Mouse (Mus musculus) c-Kit-negative CD71-positive TER-119-positive erythroid progenitor cells, embryonic 14.5 days (primary cell): ENCODE measurements around the gene Cadm1.

ENCODE experiments used
- DNase-seq: peaks from one replicate; pipeline ENCODE4 v3.0.0-alpha.2; 2013; ENCODE audit warnings: low read depth, low spot score

The Cadm1 gene

DNA sequence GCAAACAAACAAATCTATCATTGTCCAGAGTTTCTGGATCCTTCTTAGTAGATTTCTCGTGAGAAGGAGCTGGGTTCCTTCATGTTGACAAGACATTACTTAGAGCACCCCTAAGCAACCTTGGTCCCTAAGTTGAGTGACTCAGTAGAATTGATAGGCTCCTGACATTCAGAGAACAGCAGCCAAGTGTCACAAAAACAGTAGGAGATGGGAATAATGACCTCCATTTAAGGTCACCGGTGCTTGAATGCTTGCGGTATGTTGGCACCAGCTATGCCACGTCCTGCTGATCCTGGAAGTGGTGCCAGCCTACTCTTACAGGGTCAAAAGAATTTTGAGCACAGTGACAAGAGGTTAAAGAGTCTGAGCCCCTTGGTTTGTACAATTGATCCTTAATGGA is 139.2 kb downstream of the Cadm1 start:
- DNase-seq: no peak

DNA sequence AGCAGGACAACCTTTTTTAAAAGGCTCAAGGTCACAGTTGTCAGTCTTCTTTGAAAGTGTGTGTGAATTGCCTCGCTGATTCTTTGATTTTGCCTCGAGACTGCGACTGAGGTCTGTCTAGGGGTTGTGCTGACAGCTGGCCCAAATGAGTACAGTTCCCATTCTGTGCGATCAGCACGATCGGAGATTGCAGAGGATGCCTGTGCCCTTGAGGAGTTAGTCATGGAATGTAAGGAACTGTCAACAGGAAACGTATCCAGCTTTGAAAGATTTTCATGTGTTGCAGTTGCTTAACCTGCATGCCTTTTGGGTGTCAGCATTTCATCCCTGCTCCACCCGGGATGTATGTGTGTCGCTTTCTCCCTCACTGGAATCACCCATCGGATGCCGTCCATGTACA is 141.6 kb downstream of the Cadm1 start:
- DNase-seq: no peak

DNA sequence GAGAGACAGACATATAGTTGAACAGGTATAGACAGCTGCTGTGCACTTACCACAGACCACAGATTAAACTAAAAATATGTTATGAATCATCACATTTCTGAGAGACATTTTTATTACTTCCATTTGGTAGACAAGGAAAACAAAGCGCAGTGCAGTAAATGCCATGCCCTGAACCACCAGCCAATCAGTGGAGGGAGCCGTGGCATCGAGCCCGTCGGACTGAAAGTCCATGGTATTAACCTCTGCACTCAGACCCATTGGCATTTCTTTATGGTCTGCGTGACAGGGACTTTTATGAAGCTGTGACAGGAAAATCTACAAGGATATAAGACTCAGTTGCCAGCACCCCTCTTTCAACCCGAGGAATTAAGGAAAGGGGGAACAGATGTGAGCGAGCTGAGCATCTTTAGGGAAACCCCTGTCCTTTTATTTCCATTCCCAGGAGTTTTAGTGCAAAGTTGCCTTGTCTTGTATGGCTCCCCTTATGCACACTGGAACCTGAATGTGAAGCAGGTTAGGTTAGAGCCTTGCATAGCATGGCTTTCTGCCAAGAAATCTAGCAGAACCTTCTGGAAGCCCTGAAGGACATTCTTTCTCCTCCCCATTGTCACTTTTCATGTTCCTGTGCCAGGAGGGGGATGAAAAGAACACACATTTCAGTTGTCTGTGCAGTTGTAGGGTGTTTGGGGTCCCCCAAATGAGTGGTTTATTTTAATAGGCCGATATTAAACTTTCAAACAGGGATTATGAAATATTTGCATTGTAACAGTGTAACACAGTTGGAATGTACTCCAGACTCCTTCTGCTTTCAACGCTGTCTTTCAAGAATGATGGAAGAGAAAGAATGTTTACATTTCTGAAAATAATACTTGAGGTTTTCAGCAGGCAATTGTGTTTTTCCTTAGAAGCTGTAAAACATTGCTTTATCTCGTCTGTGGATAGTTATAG is 145.1 kb downstream of the Cadm1 start:
- no peak for DNase-seq

DNA sequence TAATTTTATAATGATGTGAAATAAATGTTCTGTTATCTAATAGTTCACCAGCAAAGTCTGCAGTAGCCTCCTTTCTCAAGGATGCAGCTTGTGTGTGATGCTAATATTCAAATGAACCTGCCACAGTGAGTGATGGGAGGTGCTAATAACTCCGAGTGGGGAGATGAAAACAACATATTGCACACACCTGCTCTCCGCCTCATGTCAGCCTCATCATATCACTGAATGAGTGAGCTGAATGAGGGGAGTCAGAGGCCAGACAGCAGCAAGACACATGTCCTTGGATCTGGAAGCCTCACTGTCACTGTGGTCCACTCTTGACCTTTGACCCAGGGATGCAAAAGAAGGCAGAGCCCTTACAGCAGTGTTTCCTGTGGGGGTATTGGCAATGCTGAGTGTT is 156.9 kb downstream of the Cadm1 start:
- no peak for DNase-seq

DNA sequence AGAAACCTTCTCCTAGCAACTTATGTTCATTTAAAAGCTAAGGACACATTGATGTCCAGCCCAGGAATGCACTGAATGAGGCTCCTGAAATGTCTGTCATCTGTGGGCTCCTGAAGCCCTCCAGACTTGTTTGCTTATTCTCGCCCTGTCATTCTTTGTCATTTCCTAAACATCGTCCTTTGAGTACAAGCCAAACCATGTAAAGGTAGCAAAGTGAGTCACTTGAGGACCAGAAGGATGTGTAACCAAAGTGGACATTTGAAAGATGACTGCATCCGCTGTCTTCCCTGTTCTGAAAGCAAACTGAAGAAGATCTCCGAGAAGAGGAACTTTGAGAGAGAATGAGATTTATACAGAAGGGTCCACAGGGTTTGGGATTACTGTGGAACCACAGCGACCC is 157.6 kb downstream of the Cadm1 start:
- no peak for DNase-seq

DNA sequence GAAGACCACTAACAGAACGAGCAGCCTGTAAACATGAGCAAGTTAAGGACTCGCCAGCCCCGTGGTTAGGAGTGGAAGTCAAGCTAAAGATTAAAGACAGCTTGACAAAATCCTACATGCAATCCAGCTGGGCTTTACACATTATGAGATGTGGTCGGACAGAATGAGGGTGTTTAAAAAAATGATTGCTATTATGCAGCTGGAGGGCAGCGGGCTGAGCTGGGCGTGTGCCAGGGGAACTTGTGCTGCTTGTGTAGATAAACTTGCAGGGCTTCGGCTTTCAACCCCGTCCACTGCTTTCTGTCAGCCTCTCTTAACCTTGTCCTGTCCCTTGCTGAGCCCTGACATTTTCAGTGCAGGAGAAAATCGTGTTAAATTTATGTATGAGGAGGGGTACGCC is 158.3 kb downstream of the Cadm1 start:
- no peak for DNase-seq

DNA sequence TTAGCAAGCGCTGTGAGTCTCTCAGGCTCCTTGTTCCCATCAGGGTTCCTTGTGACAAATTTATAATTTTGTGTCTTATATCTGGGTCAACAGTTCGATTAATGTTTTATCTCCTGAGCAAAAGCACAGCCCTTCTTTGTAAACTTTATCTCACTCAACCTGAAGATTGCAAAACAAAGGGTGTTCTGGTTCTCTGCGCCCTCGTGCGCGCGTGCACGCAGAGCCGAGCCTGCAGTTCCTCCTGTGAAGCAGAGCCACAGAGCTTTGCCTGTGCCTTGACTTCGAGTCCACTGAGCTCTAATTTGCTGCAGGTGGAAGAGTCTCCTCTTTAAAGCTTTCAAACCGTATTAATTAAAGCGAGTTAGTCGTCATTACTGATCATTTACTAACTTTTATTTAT is 162.9 kb downstream of the Cadm1 start:
- DNase-seq: no peak

DNA sequence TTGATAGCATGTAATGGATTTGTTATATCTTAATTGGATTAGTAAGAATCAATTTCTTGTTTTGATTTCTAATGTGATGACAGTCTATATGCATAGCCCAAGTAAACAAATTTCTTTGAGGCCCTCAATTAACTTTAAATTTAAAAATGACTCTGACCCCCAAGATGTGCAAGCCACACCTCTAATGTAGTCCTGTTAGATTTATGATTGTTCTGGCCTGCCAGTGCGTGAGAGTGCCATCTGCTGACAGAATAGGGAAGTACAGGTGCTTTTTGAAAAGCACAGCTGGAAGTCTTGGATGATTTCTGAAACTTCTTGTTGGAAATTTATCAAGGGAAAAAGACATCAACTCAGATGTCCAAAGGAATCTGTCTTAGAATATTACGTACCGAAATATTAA is 169.1 kb downstream of the Cadm1 start:
- no peak for DNase-seq

DNA sequence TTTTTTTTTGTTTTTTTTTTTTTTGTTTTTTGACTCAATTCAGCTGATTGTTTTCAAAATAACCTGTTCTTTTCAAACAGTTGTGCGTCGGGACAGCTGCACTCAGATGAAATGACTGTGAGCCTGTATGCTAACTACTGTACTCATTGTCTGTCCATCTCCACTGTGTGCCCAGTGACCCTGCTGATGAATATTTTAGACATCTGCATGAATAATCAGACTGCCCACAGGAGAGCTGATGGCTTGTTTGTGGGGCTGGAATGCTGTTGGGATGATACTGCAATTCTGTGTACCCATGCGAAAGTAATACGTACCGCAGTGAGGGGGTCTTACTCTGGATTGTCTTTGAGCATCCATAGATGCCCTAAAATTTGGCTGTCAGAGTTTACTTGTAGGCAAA is 170.0 kb downstream of the Cadm1 start:
- DNase-seq: no peak

DNA sequence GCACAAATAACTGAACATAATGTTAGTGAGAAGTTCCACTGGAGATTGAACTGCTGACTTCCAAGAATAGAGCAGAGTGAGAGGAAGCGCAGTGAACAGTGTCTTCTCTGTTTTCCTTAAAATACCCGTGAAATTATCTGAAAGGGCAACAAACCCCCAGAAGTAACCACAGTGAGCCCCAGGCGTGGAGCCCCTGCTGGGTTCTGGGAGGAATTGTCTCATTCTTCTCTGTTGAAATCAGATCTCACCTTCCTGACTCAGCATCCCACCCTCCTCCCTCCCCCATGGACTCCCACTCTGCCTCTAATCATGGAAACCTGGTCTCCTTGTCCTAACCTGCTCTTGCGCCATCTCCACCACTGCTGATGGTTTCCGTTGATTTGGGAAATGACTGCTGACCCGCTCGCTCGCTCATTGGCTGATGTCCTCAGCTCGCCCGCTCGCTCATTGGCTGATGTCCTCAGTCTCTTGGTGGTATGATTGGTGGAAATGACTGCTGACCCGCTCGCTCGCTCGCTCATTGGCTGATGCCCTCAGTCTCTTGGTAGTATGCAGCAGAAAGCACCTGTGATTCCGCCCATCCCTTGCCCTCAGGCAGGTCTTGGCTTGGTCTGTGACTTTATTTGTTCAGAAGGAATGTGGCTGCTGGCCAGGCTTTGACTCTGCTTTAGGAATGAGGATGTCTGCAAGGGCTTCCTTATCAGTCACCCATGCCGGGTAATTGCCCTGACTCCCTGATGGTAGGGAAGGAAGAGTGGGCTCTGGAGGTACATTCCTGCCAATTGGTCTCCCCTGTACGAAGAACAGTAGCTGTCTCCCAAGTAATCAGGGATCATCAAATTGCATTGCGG is 173.3 kb downstream of the Cadm1 start:
- no peak for DNase-seq

DNA sequence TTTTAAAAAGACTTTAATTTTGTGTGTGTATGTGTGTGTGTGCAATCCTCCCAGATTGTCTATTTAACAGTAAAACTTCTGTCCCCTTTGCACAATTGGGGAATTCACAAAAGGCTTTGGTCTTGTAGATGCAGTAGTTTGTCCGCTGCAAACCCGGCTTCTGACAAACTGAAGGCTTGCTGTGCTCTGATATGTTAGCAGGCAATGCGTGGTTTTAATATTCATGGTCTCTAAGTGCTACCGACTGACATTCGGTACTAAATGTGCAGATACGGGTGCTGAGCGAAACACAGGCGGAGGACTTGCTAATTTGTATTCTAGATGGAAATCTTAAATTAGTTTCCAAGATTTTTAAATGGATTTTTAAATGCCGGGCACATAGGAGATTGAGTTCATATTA is 176.4 kb downstream of the Cadm1 start:
- DNase-seq: no peak

DNA sequence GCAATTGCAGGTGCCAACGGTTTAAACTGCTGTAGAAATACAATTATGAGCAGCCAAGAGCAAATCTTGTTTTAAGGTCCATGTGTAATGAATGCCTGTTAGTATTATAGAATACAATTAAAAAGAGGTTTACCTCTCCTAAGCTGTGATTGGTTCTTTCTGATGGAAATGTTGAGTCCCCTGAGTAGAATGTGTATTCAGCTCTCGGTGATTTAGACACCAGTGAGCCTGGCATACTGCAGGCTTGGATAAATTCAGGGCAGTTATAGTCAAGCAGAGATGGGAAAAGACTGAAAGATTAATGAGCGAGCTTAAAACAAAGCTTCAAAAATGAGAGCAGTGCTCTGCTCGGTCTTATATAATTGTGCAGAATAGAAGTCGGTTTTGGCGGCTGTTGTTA is 177.4 kb downstream of the Cadm1 start:
- no peak for DNase-seq

DNA sequence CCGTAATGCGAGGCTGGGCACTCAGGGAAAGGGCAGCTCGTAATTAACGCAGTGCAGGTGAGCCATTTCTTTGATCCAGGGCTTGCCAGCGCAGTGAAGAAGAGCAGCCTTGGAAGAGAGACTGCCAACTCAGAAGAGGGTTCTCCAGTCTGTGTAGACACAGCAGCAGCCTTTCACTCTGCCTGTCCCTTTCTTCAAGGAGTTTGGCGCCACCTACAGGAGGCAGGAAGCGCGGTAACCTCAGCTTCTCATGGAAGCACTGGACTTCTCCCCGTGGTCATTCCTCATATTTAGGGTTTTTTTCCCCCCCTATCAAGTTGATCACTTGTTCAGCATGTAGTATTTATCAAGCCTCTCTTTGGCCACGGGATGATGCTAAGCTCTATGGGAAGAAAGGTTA is 178.3 kb downstream of the Cadm1 start:
- no peak for DNase-seq

DNA sequence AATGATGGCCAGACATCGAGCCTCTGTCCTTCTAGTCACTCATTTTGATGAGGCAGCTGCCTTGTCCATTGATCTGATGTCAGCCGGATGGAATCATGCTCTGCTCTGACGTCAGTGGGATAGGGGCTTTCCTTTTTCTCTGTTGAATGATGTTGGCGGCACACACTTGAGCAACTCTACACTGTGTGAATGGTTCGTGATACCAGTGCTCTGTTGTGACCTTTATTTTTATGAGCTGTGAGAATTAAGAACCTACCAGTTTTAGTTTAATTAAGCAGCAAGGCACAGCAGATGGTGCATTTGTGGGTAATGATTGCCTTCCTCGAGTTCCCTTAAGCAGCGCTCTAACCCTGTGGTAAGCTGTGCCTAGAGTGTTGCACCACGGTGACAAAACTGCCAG is 181.0 kb downstream of the Cadm1 start:
- no peak for DNase-seq

DNA sequence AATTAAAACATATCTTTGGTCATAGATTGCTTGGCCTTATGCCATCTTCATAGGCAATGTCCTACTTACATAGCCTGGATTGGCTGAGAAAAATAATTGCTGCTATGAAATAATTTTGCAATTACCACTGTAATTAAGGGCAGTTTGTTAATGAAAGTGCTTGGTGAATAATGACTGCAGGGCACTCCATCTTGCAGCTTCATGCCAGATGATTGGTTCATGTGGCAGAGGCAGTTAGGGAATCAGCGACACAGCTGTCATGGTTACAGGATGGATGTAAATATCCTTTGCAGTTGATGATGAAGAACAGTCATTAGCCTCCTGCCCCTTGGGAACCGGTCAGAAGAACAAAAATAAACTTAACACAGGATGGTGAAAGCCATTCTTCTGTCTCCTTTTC is 184.6 kb downstream of the Cadm1 start:
- no peak for DNase-seq

DNA sequence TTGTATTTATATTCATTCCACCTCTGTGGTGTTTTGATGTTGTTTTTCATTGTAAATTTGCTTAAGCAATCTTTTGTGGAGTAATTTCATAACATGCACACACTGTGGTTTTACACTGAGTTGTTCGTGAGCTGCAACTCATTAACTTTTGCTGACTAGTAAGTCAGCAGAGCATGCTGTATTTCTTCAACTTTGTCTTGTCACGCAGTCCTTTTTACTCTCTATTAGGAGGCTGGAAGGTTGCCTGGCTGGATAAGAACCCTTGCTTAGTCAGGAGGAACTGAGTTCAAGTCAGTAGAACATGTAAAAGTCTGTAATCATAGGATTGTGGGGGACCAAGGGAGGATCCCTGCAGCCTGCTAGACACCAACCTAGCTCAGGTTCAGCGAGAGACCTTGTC is 185.4 kb downstream of the Cadm1 start:
- no peak for DNase-seq

DNA sequence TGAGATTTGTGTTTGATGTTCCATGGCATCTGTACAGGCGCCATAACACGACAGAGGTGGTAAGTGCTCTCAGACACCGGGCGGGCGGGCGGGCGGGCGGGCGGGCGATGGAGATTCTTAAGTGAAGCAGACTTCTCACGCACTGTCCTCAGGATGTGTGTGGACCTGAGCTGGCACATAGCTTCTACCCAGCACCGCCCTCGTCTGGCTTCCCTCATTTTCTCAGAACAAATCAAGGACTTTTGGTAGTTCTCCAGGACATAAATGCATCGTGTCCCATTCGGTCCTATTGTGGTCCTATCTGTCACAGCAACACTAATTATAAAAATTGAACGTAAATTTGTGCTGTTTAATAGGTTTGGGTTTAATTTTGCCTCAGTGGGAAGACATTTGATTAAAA is 186.9 kb downstream of the Cadm1 start:
- no peak for DNase-seq

DNA sequence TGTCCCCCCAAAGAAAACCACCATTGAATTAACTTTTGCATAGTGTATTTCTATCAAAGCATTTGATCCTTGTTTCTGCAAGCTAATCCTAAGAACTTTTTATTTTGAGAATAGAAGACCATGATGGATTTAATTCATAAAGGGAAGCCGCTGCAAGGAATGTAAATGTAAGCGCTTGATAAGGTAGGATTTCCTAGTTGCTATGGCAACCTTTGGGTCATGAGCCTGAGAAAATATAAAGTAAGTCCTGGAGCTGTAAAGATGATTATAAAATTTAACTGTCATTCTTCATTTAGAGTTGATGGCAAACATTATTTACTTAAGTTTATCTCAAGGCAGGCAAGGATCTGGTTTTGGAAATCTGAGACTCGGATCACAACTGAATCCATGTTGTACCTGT is 197.6 kb downstream of the Cadm1 start:
- DNase-seq: no peak

DNA sequence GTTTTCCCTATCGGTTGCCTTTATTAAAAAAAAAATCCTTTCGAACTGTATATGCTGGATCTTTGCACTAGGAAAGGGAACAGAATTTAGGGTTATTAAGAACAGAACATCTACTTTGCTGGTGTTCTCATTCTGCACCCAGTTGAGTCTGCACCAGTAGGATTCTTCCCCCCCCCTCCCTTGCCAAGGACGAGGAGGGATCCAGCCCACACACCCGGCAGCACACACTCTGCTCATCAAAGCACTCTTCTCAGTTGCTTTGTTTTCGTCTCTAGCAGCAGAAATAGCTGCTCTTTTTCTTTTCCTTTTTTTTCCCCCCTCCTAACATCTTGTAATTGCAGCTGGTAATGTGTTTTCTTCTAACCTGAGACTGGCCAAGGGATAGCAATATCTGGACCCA is 198.9 kb downstream of the Cadm1 start:
- no peak for DNase-seq

DNA sequence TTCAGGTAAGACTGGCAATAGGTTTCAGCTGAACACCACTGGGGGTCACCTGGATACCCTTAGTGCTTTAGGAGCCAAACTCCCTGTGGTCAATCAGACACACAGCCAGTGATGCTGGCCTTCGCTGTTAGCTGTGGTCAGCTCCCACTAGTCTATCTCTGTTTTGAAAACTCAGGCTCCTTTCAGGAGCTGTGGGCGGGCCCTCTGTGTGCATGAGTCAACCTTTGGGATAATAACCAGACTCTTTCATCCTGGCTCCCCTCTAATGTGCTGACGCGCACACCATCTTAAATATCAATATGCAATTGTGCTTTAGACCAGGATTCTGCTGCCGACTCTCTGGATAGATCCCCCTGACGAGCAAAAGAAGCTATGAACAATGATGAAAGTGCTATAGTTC is 200.3 kb downstream of the Cadm1 start:
- DNase-seq: no peak

DNA sequence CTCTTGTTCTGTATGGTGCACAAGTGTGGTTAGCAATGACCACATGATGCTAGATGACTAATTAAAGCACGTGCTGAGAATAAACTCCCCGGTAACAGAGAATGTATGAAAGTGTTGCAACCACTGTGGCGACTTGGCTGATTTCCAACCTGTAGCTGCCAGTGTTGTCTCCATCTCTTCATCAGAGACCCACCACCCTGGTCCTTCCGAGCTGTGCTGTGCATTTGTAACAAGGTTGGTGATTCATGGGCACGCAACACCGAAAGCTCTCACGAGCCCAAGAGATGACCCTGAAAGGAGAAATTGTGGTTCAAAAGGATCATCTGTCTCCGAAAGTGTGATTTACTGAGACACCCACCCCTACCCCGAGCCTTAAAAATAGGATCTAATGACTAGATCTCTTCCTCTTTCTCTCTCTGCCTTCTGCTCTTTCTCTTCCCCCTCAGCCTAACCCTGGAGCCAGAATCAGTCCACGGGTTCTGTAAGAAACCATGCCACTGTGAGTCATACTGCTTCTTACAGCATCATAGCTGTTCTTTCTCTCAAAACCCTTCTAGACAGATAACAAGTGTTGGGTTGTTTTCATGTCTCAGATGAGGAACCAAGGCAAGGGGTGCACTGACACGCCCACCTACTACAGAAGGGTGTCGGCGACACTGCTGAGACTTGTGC is 203.9 kb downstream of the Cadm1 start:
- DNase-seq: no peak

DNA sequence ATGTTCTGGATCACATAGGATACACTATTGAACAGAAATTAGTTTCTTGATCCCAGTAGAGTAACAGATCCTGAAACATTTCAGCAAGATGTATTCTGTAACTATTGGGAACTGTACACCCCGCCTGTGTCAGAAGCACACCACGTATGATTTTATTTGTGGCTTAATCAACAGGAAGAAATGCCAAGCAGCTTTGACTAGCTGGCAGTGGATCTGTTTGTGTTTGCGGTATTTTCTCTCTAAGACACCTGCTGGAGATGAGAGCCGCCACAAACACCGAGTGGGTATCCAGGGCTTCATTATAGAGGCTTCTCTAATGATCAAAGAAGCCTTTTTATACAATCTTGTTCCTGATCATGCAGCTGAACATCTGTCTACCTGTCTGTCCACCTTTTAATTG is 204.9 kb downstream of the Cadm1 start:
- DNase-seq: no peak
